Mouse (Mus musculus) lung, postnatal 0 days (tissue): ENCODE results near the gene Kdm4b. TPM values are rescaled to one million over a fixed set of nuclear protein-coding genes. Genes with fewer than 3 reads are reported as not detected.

ENCODE experiments used
- ATAC-seq: fragments of 200-750 bp; cut with Nextera tagmentation; 2 replicates; pipeline ENCODE4 v1.8.0; 2017; ENCODE audit warnings: moderate library complexity
- DNase-seq: peaks from one replicate; pipeline ENCODE4 v3.0.0-alpha.2; 2016; ENCODE audit warnings: low spot score
- H3K27ac ChIP-seq: fragments of 300-500 bp; sonication (generic); 2 replicates; pipeline ENCODE4 v1.5.1; 2014; ENCODE audit warnings: antibody characterized with exemption, mild to moderate bottlenecking, low read length, mixed read lengths
- H3K27me3 ChIP-seq: fragments of 300-500 bp; sonication (generic); replicated peaks from 2 replicates; pipeline ENCODE4 v1.6.1; 2014; ENCODE audit warnings: low read length, mixed read lengths; ENCODE audit not compliant: insufficient read depth
- H3K36me3 ChIP-seq: fragments of 300-500 bp; sonication (generic); 2 replicates; pipeline ENCODE4 v1.6.1; 2014; ENCODE audit warnings: low read length, mixed read lengths; ENCODE audit not compliant: insufficient read depth
- H3K4me1 ChIP-seq: fragments of 300-500 bp; sonication (generic); 2 replicates; pipeline ENCODE4 v1.6.1; 2014; ENCODE audit warnings: antibody characterized with exemption, low read depth, low read length, mixed read lengths; ENCODE audit not compliant: insufficient read depth
- H3K4me2 ChIP-seq: fragments of 300-500 bp; sonication (generic); replicated peaks from 2 replicates; pipeline ENCODE4 v1.6.1; 2014; ENCODE audit warnings: low read depth, mild to moderate bottlenecking, low read length, moderate library complexity, mixed read lengths
- H3K4me3 ChIP-seq: fragments of 300-500 bp; sonication (generic); 2 replicates; pipeline ENCODE4 v1.5.1; 2014; ENCODE audit warnings: low read depth, low read length
- H3K9ac ChIP-seq: fragments of 300-500 bp; sonication (generic); replicated peaks from 2 replicates; pipeline ENCODE4 v1.6.1; 2014; ENCODE audit warnings: low read depth, mild to moderate bottlenecking
- H3K9me3 ChIP-seq: fragments of 300-500 bp; sonication (generic); 2 replicates; pipeline ENCODE4 v1.6.1; 2016; ENCODE audit warnings: low read length, mixed read lengths
- CTCF ChIP-seq: IDR thresholded peaks from 2 replicates; pipeline ENCODE4 v1.5.1; 2016; ENCODE audit warnings: antibody characterized with exemption, mild to moderate bottlenecking
- EP300 ChIP-seq: IDR thresholded peaks from 2 replicates; pipeline ENCODE4 v1.6.1; 2016; ENCODE audit warnings: antibody characterized with exemption, mild to moderate bottlenecking, control low read depth
- WGBS: fragments of 180-500 bp; shearing (Covaris S2); extraction: QIAGEN DNeasy Blood & Tissue Kit; methylation state at CpG from one replicate; pipeline ENCODE4 v1.1.7; 2014; 5-methylcytosine and 5-hydroxymethylcytosine counted together
- polyA plus RNA-seq: library from polyadenylated mRNA; unstranded; fragments of >200 nt; fragmentation: Nextera tagmentation; extraction: Ambion mirVana; gene quantifications from 2 replicates; pipeline ENCODE4 v1.2.1, GENCODE M21; 2015

Kdm4b gene
- polyA plus RNA-seq, 1 experiment from 2014 or later = 19.7 TPM

GRCm38 (mm10) chr17:56372109-56372508, 46.2 kb downstream of the Kdm4b start:
- no peak for ATAC-seq
- Histone ChIP-seq H3K27me3 (no peaks in the 10 kb centered on the region), H3K4me2 (no peak overlapping the region), H3K36me3 (peaks cover 16% of the 10 kb centered on the region), H3K9me3 (no peaks in the 10 kb centered on the region), H3K4me3 (no peak overlapping the region), H3K27ac (no peak overlapping the region), H3K4me1 (no peaks in the 10 kb centered on the region), H3K9ac (no peak overlapping the region)
- WGBS = 67% methylated on average over 4 of the region's 4 CpGs
- no peak for DNase-seq
- TF ChIP-seq CTCF (0 out of 2 replicates have a peak, but pooled peaks have one; percentile 19), EP300 (no peak)

GRCm38 (mm10) chr17:56373136-56374034, 47.5 kb downstream of the Kdm4b start:
- Histone ChIP-seq H3K36me3 (peaks cover 23% of the 10 kb centered on the region), H3K4me2 (no peak overlapping the region)

GRCm38 (mm10) chr17:56374851-56375250, 49.0 kb downstream of the Kdm4b start:
- no peak for TF ChIP-seq EP300
- no peak for TF ChIP-seq CTCF
- Histone ChIP-seq H3K27ac (no peak overlapping the region), H3K36me3 (peaks cover 18% of the 10 kb centered on the region), H3K27me3 (no peaks in the 10 kb centered on the region), H3K9ac (no peak overlapping the region), H3K4me1 (no peaks in the 10 kb centered on the region), H3K9me3 (no peaks in the 10 kb centered on the region), H3K4me2 (no peak overlapping the region), H3K4me3 (no peak overlapping the region)
- peak; percentile 56 for ATAC-seq
- WGBS = 70% methylated on average over 1 of the region's 1 CpGs
- peak; percentile 21 for DNase-seq

More at GRCm38 (mm10) chr17:56373136-56374034, 47.5 kb downstream of the Kdm4b start:
- no peaks in the 10 kb centered on the region for H3K9me3 ChIP-seq
- 75% methylated on average over 17 of the region's 17 CpGs for WGBS
- no peak for DNase-seq
- H3K4me1 ChIP-seq = no peaks in the 10 kb centered on the region
- TF ChIP-seq EP300 (no peak), CTCF (no peak)
- no peak overlapping the region for H3K27ac ChIP-seq
- no peak overlapping the region for H3K9ac ChIP-seq
- H3K27me3 ChIP-seq = no peaks in the 10 kb centered on the region
- no peak overlapping the region for H3K4me3 ChIP-seq
- ATAC-seq = no peak

GRCm38 (mm10) chr17:56379281-56379834, 53.5 kb downstream of the Kdm4b start:
- ATAC-seq (no peak), DNase-seq (no peak)
- no peak overlapping the region for H3K4me3 ChIP-seq
- no peak overlapping the region for H3K9ac ChIP-seq
- H3K4me2 ChIP-seq = no peak overlapping the region
- H3K27ac ChIP-seq = no peak overlapping the region
- H3K9me3 ChIP-seq = no peaks in the 10 kb centered on the region
- H3K36me3 ChIP-seq = peaks cover 28% of the 10 kb centered on the region
- no peaks in the 10 kb centered on the region for H3K4me1 ChIP-seq
- WGBS = 67% methylated on average over 6 of the region's 6 CpGs
- no peaks in the 10 kb centered on the region for H3K27me3 ChIP-seq
- TF ChIP-seq EP300 = no peak
- TF ChIP-seq CTCF = no peak

- H3K4me1 ChIP-seq = no peaks in the 10 kb centered on the region
- no peak for TF ChIP-seq EP300
- H3K27ac ChIP-seq = no peak overlapping the region
- H3K4me2 ChIP-seq = no peak overlapping the region
- H3K9ac ChIP-seq = no peak overlapping the region
- 69% methylated on average over 6 of the region's 6 CpGs for WGBS
- ATAC-seq = no peak
- no peaks in the 10 kb centered on the region for H3K27me3 ChIP-seq
- H3K4me3 ChIP-seq = no peak overlapping the region
- no peaks in the 10 kb centered on the region for H3K9me3 ChIP-seq
- peaks cover 29% of the 10 kb centered on the region for H3K36me3 ChIP-seq
- DNase-seq = no peak
These were observed 54.4 kb downstream of the Kdm4b start for GRCm38 (mm10) chr17:56380286-56380685.

GRCm38 (mm10) chr17:56381183-56381582, 55.3 kb downstream of the Kdm4b start:
- no peak overlapping the region for H3K27ac ChIP-seq

More at GRCm38 (mm10) chr17:56381183-56381582, 55.3 kb downstream of the Kdm4b start:
- no peaks in the 10 kb centered on the region for H3K4me1 ChIP-seq
- no peak for ATAC-seq
- WGBS = 95% methylated on average over 5 of the region's 5 CpGs
- no peak overlapping the region for H3K9ac ChIP-seq
- H3K4me2 ChIP-seq = no peak overlapping the region
- H3K27me3 ChIP-seq = no peaks in the 10 kb centered on the region
- DNase-seq = no peak
- peaks cover 29% of the 10 kb centered on the region for H3K36me3 ChIP-seq
- H3K4me3 ChIP-seq = no peak overlapping the region
- no peaks in the 10 kb centered on the region for H3K9me3 ChIP-seq
- TF ChIP-seq EP300 (no peak), CTCF (no peak)
